In genomic region chr5:76668118-76668517, GRCm38 (mm10) we compare ENCODE assay signal across 22 mouse cellular contexts. TPM values are rescaled to one million over a fixed set of nuclear protein-coding genes. Genes with fewer than 3 reads are reported as not detected.
DNase-seq lines count a peak whose midpoint lies in the region; ATAC-seq lines count a peak whose summit lies in the region.
"Had no signal": no experiment of that assay in that cellular context is flagged by ENCODE, and none has a peak within 500 bp of the region (broad histone marks: within the 10 kb centered on the region; RNA-seq: fewer than 3 reads in every experiment).

No protein-coding gene starts in this region.

- no peak overlapping the region for H3K9ac ChIP-seq in forebrain, embryonic 12.5 days
- H3K9ac ChIP-seq: heart, embryonic 15.5 days; hindbrain, embryonic 13.5 days had no signal

- H3K4me3 ChIP-seq in limb, embryonic 10.5 days = no peak overlapping the region
- H3K4me3 ChIP-seq in forebrain, embryonic 12.5 days (replicated peaks) = no peak overlapping the region
- H3K4me3 ChIP-seq: embryonic facial prominence, embryonic 10.5 days; heart, adult 2 months; heart, embryonic 15.5 days; hindbrain, embryonic 13.5 days had no signal

- DNase-seq in heart, adult 11 months = peak; percentile 33
- no peak for DNase-seq in heart, postnatal 36 days
- DNase-seq in lung, postnatal 25 days (ENCODE audit: low spot score) = peak; percentile 13
- DNase-seq in lung, postnatal 14 days = no peak
- DNase-seq in limb, embryonic 10.5 days (ENCODE audit: low spot score) = no peak
- DNase-seq in frontal cortex, postnatal 25 days (ENCODE audit: low spot score in 2 of 2) = no peak
- DNase-seq: adrenal gland, postnatal 10 days; B cell, adult 2 months; cerebellum, adult 11 months; cerebellum, adult 8-10 months; cerebellum, postnatal 25 days; gastrocnemius, postnatal 36 days; heart, adult 2 months; heart, postnatal 14 days had no signal

- H3K9me3 ChIP-seq in limb, embryonic 10.5 days (replicated peaks) = no peaks in the 10 kb centered on the region
- no peaks in the 10 kb centered on the region for H3K9me3 ChIP-seq in forebrain, embryonic 12.5 days
- H3K9me3 ChIP-seq: embryonic facial prominence, embryonic 10.5 days; heart, embryonic 15.5 days; hindbrain, embryonic 13.5 days had no signal

- 80% methylated on average over 5 of the region's 5 CpGs for WGBS in limb, embryonic 10.5 days
- WGBS in forebrain, embryonic 12.5 days = 63% methylated on average over 5 of the region's 5 CpGs

- intact Hi-C loops in heart, postnatal 36 days (cut with DNase I) = no loop called here

- H3K27me3 ChIP-seq in limb, embryonic 10.5 days (ENCODE audit: low read depth, poor library complexity, severe bottlenecking) = no peaks in the 10 kb centered on the region
- no peaks in the 10 kb centered on the region for H3K27me3 ChIP-seq in forebrain, embryonic 12.5 days
- H3K27me3 ChIP-seq: heart, embryonic 15.5 days; hindbrain, embryonic 13.5 days had no signal

- H3K36me3 ChIP-seq in limb, embryonic 10.5 days = peaks cover 14% of the 10 kb centered on the region; the same call in 1 of the 2 replicates
- peaks cover 7% of the 10 kb centered on the region; the same call in 1 of the 2 replicates for H3K36me3 ChIP-seq in forebrain, embryonic 12.5 days (replicated peaks)
- H3K36me3 ChIP-seq: heart, embryonic 15.5 days had no signal

- no peak overlapping the region for H3K4me2 ChIP-seq in forebrain, embryonic 12.5 days
- H3K4me2 ChIP-seq: heart, embryonic 11.5 days; heart, embryonic 15.5 days; hindbrain, embryonic 13.5 days had no signal

- no peak for ATAC-seq in forebrain, embryonic 12.5 days (ENCODE audit: low FRiP score)
- ATAC-seq: CD4-positive, CD25-positive, alpha-beta regulatory T cell, adult 4 months; forebrain, embryonic 14.5 days; hindbrain, postnatal 0 days had no signal

- H3K4me1 ChIP-seq in limb, embryonic 10.5 days = peaks cover 30% of the 10 kb centered on the region
- peaks cover 37% of the 10 kb centered on the region for H3K4me1 ChIP-seq in forebrain, embryonic 12.5 days
- H3K4me1 ChIP-seq: heart, embryonic 15.5 days had no signal

- peak overlapping the region; percentile 36; the same call in 1 of the 2 replicates for H3K27ac ChIP-seq in limb, embryonic 10.5 days
- H3K27ac ChIP-seq in forebrain, embryonic 12.5 days = no peak overlapping the region
- H3K27ac ChIP-seq: embryonic facial prominence, embryonic 10.5 days; heart, adult 2 months; heart, embryonic 15.5 days; hindbrain, postnatal 0 days had no signal

RNA-seq across cellular contexts. Expression of gene C530008M17Rik, which starts 11.8 kb away (rescaled TPM):
- 1 to 10 TPM; 2.4 to 2.7 TPM for total RNA-seq in heart, postnatal 36 days (2021)
- polyA plus RNA-seq in limb, embryonic 10.5 days (2016; fragmentation: Nextera tagmentation; extraction: Ambion mirVana) = 25.2 and 26.7 TPM in 2 replicates
- 78.6 and 83.5 TPM in 2 replicates for polyA plus RNA-seq in forebrain, embryonic 12.5 days (2016; fragmentation: Nextera tagmentation; extraction: Ambion mirVana)

Comparison
In these comparisons a context has a peak if more than half of its experiments do, and no peak if none do; other contexts are left out.
1. DNase-seq: peak in heart, adult 11 months (single experiment) and lung, postnatal 25 days (single experiment); none in heart, postnatal 36 days (0 of 2), lung, postnatal 14 days (single experiment), limb, embryonic 10.5 days (single experiment) and frontal cortex, postnatal 25 days (0 of 2).